Mouse (Mus musculus): Measurements from ENCODE around the gene Shisa6. TPM values are rescaled to one million over a fixed set of nuclear protein-coding genes. Genes with fewer than 3 reads are reported as not detected.

Gene Shisa6
- total RNA-seq (2023; ENCODE audit: inconsistent age): not detected in 4 replicates

DNA sequence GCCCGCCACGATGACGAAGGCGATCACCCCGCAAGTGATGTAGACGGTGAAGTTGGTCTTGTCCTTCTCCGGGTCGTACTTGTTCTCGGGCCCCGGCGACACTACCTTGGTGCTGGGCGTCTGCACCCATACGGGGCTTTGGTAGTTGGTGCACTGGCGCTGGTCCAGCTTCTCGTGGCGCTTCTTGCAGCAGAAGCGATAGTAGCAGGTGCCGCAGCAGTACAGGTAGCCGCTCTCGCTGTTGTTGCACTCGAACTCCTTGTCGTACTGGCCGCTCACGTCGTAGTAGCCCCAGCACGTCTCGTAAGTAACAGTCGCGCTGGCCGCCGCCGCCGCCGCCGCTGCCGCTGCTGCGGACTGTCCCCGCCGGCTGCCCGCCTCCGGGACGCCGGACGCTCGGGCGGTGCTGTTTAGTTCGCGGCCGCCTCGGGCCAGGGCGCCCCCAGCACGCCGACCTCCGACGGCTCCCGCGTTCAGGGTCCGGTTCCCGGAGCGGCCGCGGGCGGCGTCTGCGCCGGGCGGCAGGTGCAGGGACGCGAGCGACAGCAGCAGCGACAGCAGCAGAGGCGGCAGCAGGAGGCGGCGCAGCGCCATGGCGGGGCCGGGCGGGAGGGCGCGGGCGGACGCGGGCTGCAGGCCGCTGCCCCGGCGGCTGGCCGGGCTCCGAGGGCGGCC lies at the start of gene Shisa6:
Shisa6 (minus strand) TSS at position 594 of the 675 bp plus-strand sequence.

GRCm38 (mm10) chr11:66167801-66168651 lies 357.7 kb downstream of the Shisa6 start, which contains the start of gene Dnah9:
Dnah9 (minus strand) TSS chr11:66168551.

Measured in B cell, adult (primary cell).